Mouse (Mus musculus): Measurements from ENCODE around the gene Snrpa. TPM values are rescaled to one million over a fixed set of nuclear protein-coding genes. Genes with fewer than 3 reads are reported as not detected.
A peak's percentile ranks its signal among the peaks of the same experiment; 100 is the strongest.

Gene Snrpa
- polyA plus RNA-seq, 1 experiment from 2014 or later, result 363 TPM

DNA sequence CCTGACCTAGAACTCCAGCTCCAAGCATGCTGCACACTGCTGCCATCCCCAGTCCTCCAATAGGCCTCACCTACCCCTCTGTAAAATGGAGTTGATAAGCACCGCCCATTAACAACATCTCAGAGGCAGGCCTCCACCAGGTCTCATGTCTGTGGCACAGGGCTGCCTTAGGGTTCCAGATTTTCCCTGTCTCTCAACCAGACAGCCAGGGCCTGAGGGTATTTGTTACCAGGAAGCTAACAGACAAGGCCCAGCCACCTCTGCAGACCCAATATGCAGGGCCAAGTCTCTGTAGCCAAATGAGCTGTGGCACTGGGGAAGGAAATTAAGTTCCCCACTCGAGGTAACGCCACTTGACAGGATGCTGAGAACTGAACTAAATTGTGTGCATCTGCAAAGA, 35.1 kb downstream of the Snrpa start:
- no peaks in the 10 kb centered on the region for H3K27me3 ChIP-seq (ENCODE audit: control insufficient read depth, insufficient read depth, low read length)
- ATAC-seq (ENCODE audit: insufficient read depth, low FRiP score, low TSS enrichment), result no peak
- H3K27ac ChIP-seq (ENCODE audit: low read depth, low read length), result no peak overlapping the region
- H3K36me3 ChIP-seq (ENCODE audit: control insufficient read depth, insufficient read depth, low read length), result peaks cover 17% of the 10 kb centered on the region
- H3K9ac ChIP-seq (ENCODE audit: low read length), result no peak overlapping the region
- H3K4me2 ChIP-seq (ENCODE audit: low read depth), result no peak overlapping the region
- H3K4me1 ChIP-seq (ENCODE audit: control insufficient read depth, insufficient read depth, low read length), result peaks cover 20% of the 10 kb centered on the region
- H3K4me3 ChIP-seq (ENCODE audit: low read depth, low read length), result no peak overlapping the region
- 92% methylated on average over 3 of the region's 3 CpGs for WGBS
- no peaks in the 10 kb centered on the region for H3K9me3 ChIP-seq (ENCODE audit: control insufficient read depth, low read length)
- no peak for DNase-seq (ENCODE audit: low spot score)

DNA sequence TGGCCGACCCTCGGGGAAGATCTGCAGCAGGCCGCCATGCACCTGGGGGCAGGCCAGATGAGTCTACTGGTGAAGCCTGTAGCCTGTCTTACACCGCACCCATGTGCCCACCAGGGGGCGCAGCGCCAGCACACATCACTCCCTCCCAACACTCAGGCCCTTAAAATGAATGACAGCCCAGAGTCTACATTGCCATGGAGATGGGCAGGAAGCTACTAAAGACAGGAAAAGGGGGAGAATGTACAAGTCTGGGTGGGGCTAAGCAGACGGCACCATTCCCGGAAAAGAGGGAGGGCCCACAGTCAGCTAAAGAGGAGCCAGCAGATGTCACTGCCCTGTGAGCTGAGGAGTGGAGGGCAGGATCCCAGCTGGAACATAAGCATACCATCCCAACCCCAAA, 36.2 kb downstream of the Snrpa start:
- peak; percentile 83 for DNase-seq (ENCODE audit: low spot score)
- peak; percentile 90 for ATAC-seq (ENCODE audit: insufficient read depth, low FRiP score, low TSS enrichment)
- H3K4me1 ChIP-seq (ENCODE audit: control insufficient read depth, insufficient read depth, low read length), result peaks cover 12% of the 10 kb centered on the region
- no peak overlapping the region for H3K27ac ChIP-seq (ENCODE audit: low read depth, low read length)
- WGBS, result 22% methylated on average over 8 of the region's 8 CpGs
- H3K9me3 ChIP-seq (ENCODE audit: control insufficient read depth, low read length), result no peaks in the 10 kb centered on the region
- no peak overlapping the region for H3K4me2 ChIP-seq (ENCODE audit: low read depth)
- H3K9ac ChIP-seq (ENCODE audit: low read length), result no peak overlapping the region
- peaks cover 17% of the 10 kb centered on the region for H3K36me3 ChIP-seq (ENCODE audit: control insufficient read depth, insufficient read depth, low read length)
- no peaks in the 10 kb centered on the region for H3K27me3 ChIP-seq (ENCODE audit: control insufficient read depth, insufficient read depth, low read length)
- H3K4me3 ChIP-seq (ENCODE audit: low read depth, low read length), result no peak overlapping the region

DNA sequence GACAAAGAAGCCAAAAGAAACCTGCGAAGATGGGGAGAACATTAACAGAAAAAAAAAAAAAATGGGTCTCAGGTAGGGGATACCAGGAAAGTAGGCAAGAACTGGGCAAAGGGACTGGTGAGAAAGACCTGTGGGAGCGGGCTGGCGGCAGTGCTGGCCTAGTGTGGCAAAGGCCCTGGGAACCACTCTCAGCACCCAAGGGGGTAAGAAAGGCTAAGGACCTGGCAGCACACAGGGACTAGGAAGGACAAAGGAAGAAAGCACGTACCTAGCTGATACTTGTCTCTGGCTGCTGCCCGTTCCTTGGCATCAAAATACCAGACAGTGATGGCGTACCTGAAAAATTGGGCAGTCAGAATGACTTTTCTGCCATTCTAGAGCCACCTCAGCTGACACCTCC, 36.8 kb downstream of the Snrpa start:
- WGBS, result 94% methylated on average over 6 of the region's 6 CpGs
- H3K4me3 ChIP-seq (ENCODE audit: low read depth, low read length), result no peak overlapping the region
- DNase-seq (ENCODE audit: low spot score), result no peak

DNA sequence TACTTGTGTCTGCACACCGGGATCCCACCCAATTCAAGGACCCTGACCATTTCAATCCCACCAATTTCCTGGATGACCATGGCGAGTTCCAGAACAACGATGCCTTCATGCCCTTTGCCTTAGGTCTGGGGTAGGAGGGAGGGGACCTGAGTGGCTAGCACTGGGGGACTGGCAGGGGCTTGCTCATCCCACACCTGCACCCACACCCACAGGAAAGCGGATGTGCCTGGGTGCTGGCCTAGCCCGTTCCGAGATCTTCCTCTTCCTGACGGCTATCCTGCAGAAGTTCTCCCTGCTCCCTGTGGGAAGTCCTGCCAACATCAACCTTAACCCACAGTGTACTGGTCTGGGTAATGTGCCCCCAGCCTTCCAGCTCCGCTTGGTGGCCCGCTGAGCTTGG, 37.9 kb downstream of the Snrpa start:
- Histone ChIP-seq H3K4me1 (ENCODE audit: control insufficient read depth, insufficient read depth, low read length) (no peaks in the 10 kb centered on the region), H3K4me3 (ENCODE audit: low read depth, low read length) (no peak overlapping the region), H3K9ac (ENCODE audit: low read length) (no peak overlapping the region), H3K4me2 (ENCODE audit: low read depth) (no peak overlapping the region), H3K27me3 (ENCODE audit: control insufficient read depth, insufficient read depth, low read length) (no peaks in the 10 kb centered on the region), H3K27ac (ENCODE audit: low read depth, low read length) (no peak overlapping the region), H3K9me3 (ENCODE audit: control insufficient read depth, low read length) (no peaks in the 10 kb centered on the region), H3K36me3 (ENCODE audit: control insufficient read depth, insufficient read depth, low read length) (peaks cover 17% of the 10 kb centered on the region)
- no peak for DNase-seq (ENCODE audit: low spot score)
- ATAC-seq (ENCODE audit: insufficient read depth, low FRiP score, low TSS enrichment), result no peak
- 92% methylated on average over 9 of the region's 9 CpGs for WGBS

More for the DNA sequence above, 36.8 kb downstream of the Snrpa start:
- Histone ChIP-seq H3K27ac (ENCODE audit: low read depth, low read length) (no peak overlapping the region), H3K4me2 (ENCODE audit: low read depth) (no peak overlapping the region), H3K4me1 (ENCODE audit: control insufficient read depth, insufficient read depth, low read length) (peaks cover 6% of the 10 kb centered on the region), H3K27me3 (ENCODE audit: control insufficient read depth, insufficient read depth, low read length) (no peaks in the 10 kb centered on the region), H3K36me3 (ENCODE audit: control insufficient read depth, insufficient read depth, low read length) (peaks cover 17% of the 10 kb centered on the region), H3K9ac (ENCODE audit: low read length) (no peak overlapping the region), H3K9me3 (ENCODE audit: control insufficient read depth, low read length) (no peaks in the 10 kb centered on the region)
- no peak for ATAC-seq (ENCODE audit: insufficient read depth, low FRiP score, low TSS enrichment)

DNA sequence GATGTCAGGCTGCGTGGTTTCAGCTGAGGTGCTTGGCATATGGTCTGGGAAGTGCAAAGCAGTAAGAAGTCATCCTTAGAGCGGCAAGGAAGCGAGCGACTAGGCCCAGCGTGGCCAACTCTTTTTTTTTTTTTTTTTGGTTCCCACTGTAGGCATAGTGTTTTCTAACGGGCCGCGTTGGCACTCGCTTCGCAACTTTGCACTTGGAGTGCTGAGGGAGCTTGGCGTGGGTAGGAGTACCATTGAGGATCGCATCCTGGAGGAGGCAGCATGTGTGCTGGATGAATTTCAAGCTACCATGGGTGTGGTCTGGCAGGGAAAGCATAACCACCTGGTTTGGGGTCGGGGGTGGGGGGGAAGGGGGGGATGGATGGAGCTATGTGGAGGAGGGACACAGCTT, 40.1 kb downstream of the Snrpa start:
- no peak overlapping the region for H3K4me3 ChIP-seq (ENCODE audit: low read depth, low read length)
- no peaks in the 10 kb centered on the region for H3K4me1 ChIP-seq (ENCODE audit: control insufficient read depth, insufficient read depth, low read length)
- H3K36me3 ChIP-seq (ENCODE audit: control insufficient read depth, insufficient read depth, low read length), result peaks cover 14% of the 10 kb centered on the region
- H3K9me3 ChIP-seq (ENCODE audit: control insufficient read depth, low read length), result no peaks in the 10 kb centered on the region
- WGBS, result 87% methylated on average over 13 of the region's 13 CpGs
- H3K27ac ChIP-seq (ENCODE audit: low read depth, low read length), result no peak overlapping the region
- no peak for DNase-seq (ENCODE audit: low spot score)
- no peak for ATAC-seq (ENCODE audit: insufficient read depth, low FRiP score, low TSS enrichment)
- H3K27me3 ChIP-seq (ENCODE audit: control insufficient read depth, insufficient read depth, low read length), result no peaks in the 10 kb centered on the region
- H3K9ac ChIP-seq (ENCODE audit: low read length), result no peak overlapping the region
- H3K4me2 ChIP-seq (ENCODE audit: low read depth), result no peak overlapping the region

DNA sequence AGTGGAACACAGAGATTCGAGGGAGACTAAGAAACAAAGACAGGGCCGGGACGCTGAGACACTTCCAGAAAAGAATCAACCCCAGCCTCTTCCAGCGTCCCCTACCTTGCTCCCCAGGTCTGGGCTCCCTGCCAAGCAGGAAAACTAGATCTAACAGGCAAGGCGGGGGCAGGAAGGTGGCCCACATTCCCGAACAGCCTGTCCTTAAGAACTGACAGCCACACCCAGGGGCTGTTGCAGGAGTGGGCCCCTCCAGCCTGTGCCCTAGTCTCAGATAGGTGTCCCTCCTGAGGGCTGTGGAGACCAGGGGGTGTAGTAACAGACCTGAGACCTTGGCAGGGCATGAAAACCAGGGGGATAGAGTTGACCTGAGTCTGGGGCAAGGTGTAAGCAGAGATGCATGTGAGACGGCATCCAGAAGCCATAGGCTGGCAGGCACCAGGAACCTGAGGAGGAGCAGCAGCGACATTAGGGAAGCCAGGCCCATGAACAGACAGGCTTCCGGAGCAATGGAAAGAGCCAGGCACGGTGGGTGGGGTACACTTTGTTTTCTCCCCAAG, 42.8 kb downstream of the Snrpa start, which contains the start of gene Cyp2t4:
Cyp2t4 (plus strand) TSS at position 510 of the 560 bp plus-strand sequence.
- Histone ChIP-seq H3K27ac (ENCODE audit: low read depth, low read length) (no peak within 1 kb of the TSS), H3K4me1 (ENCODE audit: control insufficient read depth, insufficient read depth, low read length) (no peaks in the 10 kb centered on the region), H3K9me3 (ENCODE audit: control insufficient read depth, low read length) (no peaks in the 10 kb centered on the region), H3K4me2 (ENCODE audit: low read depth) (no peak within 1 kb of the TSS), H3K9ac (ENCODE audit: low read length) (no peak within 1 kb of the TSS), H3K27me3 (ENCODE audit: control insufficient read depth, insufficient read depth, low read length) (no peaks in the 10 kb centered on the region), H3K4me3 (ENCODE audit: low read depth, low read length) (no peak within 1 kb of the TSS), H3K36me3 (ENCODE audit: control insufficient read depth, insufficient read depth, low read length) (peaks cover 6% of the 10 kb centered on the region)
- DNase-seq (ENCODE audit: low spot score), result no peak
- no peak for ATAC-seq (ENCODE audit: insufficient read depth, low FRiP score, low TSS enrichment)
- 87% methylated on average over 10 of the region's 10 CpGs for WGBS

MicroRNAs within 50 kb of the gene (microRNA counts, 519-probe panel; counts per million panel counts)
- microRNA mmu-miR-1191, result 171 counts per million, percentile 57 among the panel's probes with 10 or more counts

Small RNAs within 50 kb of the gene (microRNA-seq; reads per million reads assigned to microRNA genes)
- gene Mir1191, result 2.9 reads per million, percentile 4 among the genes with 10 or more reads in this experiment
- 0.78 reads per million for gene Mir3101

Other genes starting within 250 kb of the Snrpa start
- gene Cyp2a12, start 167.2 kb downstream of the Snrpa start, polyA plus RNA-seq (2014; fragmentation: Nextera tagmentation; extraction: Ambion mirVana), result not detected in 2 replicates
- gene Cyp2f2, start 76.4 kb downstream of the Snrpa start, polyA plus RNA-seq (2014; fragmentation: Nextera tagmentation; extraction: Ambion mirVana), result not detected in 2 replicates
- not detected in 2 replicates for gene Cyp2t4, start 42.6 kb downstream of the Snrpa start, polyA plus RNA-seq (2014; fragmentation: Nextera tagmentation; extraction: Ambion mirVana)
- gene Egln2, start 29.5 kb downstream of the Snrpa start, polyA plus RNA-seq (2014; fragmentation: Nextera tagmentation; extraction: Ambion mirVana), result 51.0 and 54.6 TPM in 2 replicates
- gene Rab4b, start 17.4 kb downstream of the Snrpa start, polyA plus RNA-seq (2014; fragmentation: Nextera tagmentation; extraction: Ambion mirVana), result 67.0 and 72.6 TPM in 2 replicates
- not detected in 2 replicates for gene Gm21983, start 15.2 kb downstream of the Snrpa start, polyA plus RNA-seq (2014; fragmentation: Nextera tagmentation; extraction: Ambion mirVana)
- gene Mia, start 15.1 kb downstream of the Snrpa start, polyA plus RNA-seq (2014; fragmentation: Nextera tagmentation; extraction: Ambion mirVana), result 0.60 and 1.3 TPM in 2 replicates
- 3.8 and 4.4 TPM in 2 replicates for gene BC024978, start 490 bp downstream of the Snrpa start, polyA plus RNA-seq (2014; fragmentation: Nextera tagmentation; extraction: Ambion mirVana)
- 6.5 and 8.3 TPM in 2 replicates for gene Itpkc, start 32.4 kb upstream of the Snrpa start, polyA plus RNA-seq (2014; fragmentation: Nextera tagmentation; extraction: Ambion mirVana)
- gene Coq8b, start 36.8 kb upstream of the Snrpa start, polyA plus RNA-seq (2014; fragmentation: Nextera tagmentation; extraction: Ambion mirVana), result 15.8 and 17.1 TPM in 2 replicates
- gene Numbl, start 62.2 kb upstream of the Snrpa start, polyA plus RNA-seq (2014; fragmentation: Nextera tagmentation; extraction: Ambion mirVana), result 21.6 and 21.7 TPM in 2 replicates
- 7.0 and 8.0 TPM in 2 replicates for gene Ltbp4, start 141.4 kb upstream of the Snrpa start, polyA plus RNA-seq (2014; fragmentation: Nextera tagmentation; extraction: Ambion mirVana)
- gene Shkbp1, start 159.7 kb upstream of the Snrpa start, polyA plus RNA-seq (2014; fragmentation: Nextera tagmentation; extraction: Ambion mirVana), result 52.8 and 55.2 TPM in 2 replicates
- not detected in 2 replicates for gene Gm20479, start 161.1 kb upstream of the Snrpa start, polyA plus RNA-seq (2014; fragmentation: Nextera tagmentation; extraction: Ambion mirVana)

Measured in neural tube, embryonic 11.5 days (tissue).